Mouse (Mus musculus): ENCODE measurements around the gene Gm12830. TPM values are rescaled to one million over a fixed set of nuclear protein-coding genes. Genes with fewer than 3 reads are reported as not detected.

Gm12830 gene
- not detected for total RNA-seq (2021)
- long read RNA-seq, experiment 1: 0 reads
- long read RNA-seq, experiment 2: 0 reads

- DNase-seq (ENCODE audit: low spot score in 2 of 2): peak; percentile 17 to 59
Measured at GRCm38 (mm10) chr4:114821567-114822192, at the start of gene Gm12830. Gene Gm12830, plus strand, starts transcription at chr4:114821722.

GRCm38 (mm10) chr4:114773316-114773715 lies 48.2 kb upstream of the Gm12830 start:
- DNase-seq (ENCODE audit: low spot score in 2 of 2): peak; percentile 25 to 50

GRCm38 (mm10) chr4:114777625-114778202 lies 43.8 kb upstream of the Gm12830 start:
- peak; percentile 26 for DNase-seq (ENCODE audit: low spot score in 2 of 2)

- no peak for DNase-seq (ENCODE audit: low spot score in 2 of 2)
Measured at GRCm38 (mm10) chr4:114778716-114779474, 42.6 kb upstream of the Gm12830 start.

- DNase-seq (ENCODE audit: low spot score in 2 of 2): peak in 1 of 2 experiments; percentile 8
Measured at GRCm38 (mm10) chr4:114779475-114779757, 42.1 kb upstream of the Gm12830 start.

- DNase-seq (ENCODE audit: low spot score in 2 of 2): no peak
Measured at GRCm38 (mm10) chr4:114779758-114780546, 41.6 kb upstream of the Gm12830 start.

GRCm38 (mm10) chr4:114782851-114783250 lies 38.7 kb upstream of the Gm12830 start:
- DNase-seq (ENCODE audit: low spot score in 2 of 2): no peak

GRCm38 (mm10) chr4:114784735-114785134 lies 36.8 kb upstream of the Gm12830 start:
- no peak for DNase-seq (ENCODE audit: low spot score in 2 of 2)

- no peak for DNase-seq (ENCODE audit: low spot score in 2 of 2)
Measured at GRCm38 (mm10) chr4:114788856-114789255, 32.7 kb upstream of the Gm12830 start.

GRCm38 (mm10) chr4:114791650-114792049 lies 29.9 kb upstream of the Gm12830 start:
- no peak for DNase-seq (ENCODE audit: low spot score in 2 of 2)

- DNase-seq (ENCODE audit: low spot score in 2 of 2): no peak
Measured at GRCm38 (mm10) chr4:114793836-114794235, 27.7 kb upstream of the Gm12830 start.

- DNase-seq (ENCODE audit: low spot score in 2 of 2): no peak
Measured at GRCm38 (mm10) chr4:114797254-114797914, 24.1 kb upstream of the Gm12830 start.

- DNase-seq (ENCODE audit: low spot score in 2 of 2): no peak
Measured at GRCm38 (mm10) chr4:114798041-114798624, 23.4 kb upstream of the Gm12830 start.

- no peak for DNase-seq (ENCODE audit: low spot score in 2 of 2)
Measured at GRCm38 (mm10) chr4:114804096-114804495, 17.4 kb upstream of the Gm12830 start.

GRCm38 (mm10) chr4:114818963-114819702 lies 2.4 kb upstream of the Gm12830 start:
- peak; percentile 5 to 20 for DNase-seq (ENCODE audit: low spot score in 2 of 2)

GRCm38 (mm10) chr4:114834770-114835581 lies 13.5 kb downstream of the Gm12830 start:
- DNase-seq (ENCODE audit: low spot score in 2 of 2): no peak

- DNase-seq (ENCODE audit: low spot score in 2 of 2): no peak
Measured at GRCm38 (mm10) chr4:114841336-114841920, 19.9 kb downstream of the Gm12830 start.

GRCm38 (mm10) chr4:114842376-114842960 lies 20.9 kb downstream of the Gm12830 start:
- DNase-seq (ENCODE audit: low spot score in 2 of 2): no peak

Measured in layer of hippocampus, postnatal 14 days (tissue).